In genomic region chr12:70675846-70676245, GRCm38 (mm10) we compare ENCODE assay signal across 17 mouse cellular contexts.
A peak's percentile ranks its signal among the peaks of the same experiment; 100 is the strongest.
DNase-seq lines count a peak whose midpoint lies in the region; ATAC-seq and TF ChIP-seq lines count a peak whose summit lies in the region.
"Had no signal": no experiment of that assay in that cellular context is flagged by ENCODE, and none has a peak within 500 bp of the region (broad histone marks: within the 10 kb centered on the region; RNA-seq: fewer than 3 reads in every experiment).

No protein-coding gene starts in this region.

- H3K4me2 ChIP-seq in lung, embryonic 16.5 days (ENCODE audit: low read depth, low read length): no peak overlapping the region
- H3K4me2 ChIP-seq: embryonic facial prominence, embryonic 12.5 days; forebrain, embryonic 15.5 days; heart, embryonic 13.5 days; hindbrain, embryonic 12.5 days; intestine, embryonic 15.5 days had no signal

- no peak for TF ChIP-seq CTCF in lung, adult 2 months (IDR thresholded peaks at IDR 0.05; ENCODE audit: insufficient read depth, low read length)

- no peaks in the 10 kb centered on the region for H3K27me3 ChIP-seq in lung, embryonic 16.5 days (ENCODE audit: control insufficient read depth, insufficient read depth, low read depth, low read length)
- H3K27me3 ChIP-seq: embryonic facial prominence, embryonic 12.5 days; forebrain, embryonic 15.5 days; heart, embryonic 13.5 days; hindbrain, embryonic 12.5 days; intestine, embryonic 15.5 days had no signal

- H3K4me3 ChIP-seq in lung, embryonic 16.5 days (ENCODE audit: low read length): no peak overlapping the region
- no peak overlapping the region for H3K4me3 ChIP-seq in lung, adult 2 months (replicated peaks; ENCODE audit: extremely low read depth, low read depth, low read length)
- H3K4me3 ChIP-seq: embryonic facial prominence, embryonic 12.5 days; forebrain, embryonic 15.5 days; heart, embryonic 13.5 days; hindbrain, embryonic 12.5 days; intestine, embryonic 15.5 days had no signal

- H3K36me3 ChIP-seq in lung, embryonic 16.5 days (ENCODE audit: control insufficient read depth, insufficient read depth, low read length): no peaks in the 10 kb centered on the region
- H3K36me3 ChIP-seq: embryonic facial prominence, embryonic 12.5 days; forebrain, embryonic 15.5 days; heart, embryonic 13.5 days; hindbrain, embryonic 12.5 days; intestine, embryonic 15.5 days had no signal

- no peak overlapping the region for H3K9ac ChIP-seq in lung, embryonic 16.5 days (ENCODE audit: low read length)
- H3K9ac ChIP-seq: embryonic facial prominence, embryonic 12.5 days; forebrain, embryonic 15.5 days; heart, embryonic 13.5 days; hindbrain, embryonic 12.5 days; intestine, embryonic 15.5 days had no signal

- WGBS in lung, embryonic 16.5 days: 53% methylated on average over 6 of the region's 6 CpGs
- WGBS in lung, adult 2 months: 66% methylated on average over 6 of the region's 6 CpGs

- DNase-seq in lung, adult 2 months: no peak
- peak; percentile 20 for DNase-seq in retina, postnatal 1 day
- DNase-seq in retina, embryonic 14.5 days (ENCODE audit: low spot score): no peak
- DNase-seq in brain, adult 2 months (ENCODE audit: low read depth, low spot score): peak; percentile 43
- no peak for DNase-seq in right cerebral cortex, postnatal 36 days (ENCODE audit: low spot score in 2 of 2)
- DNase-seq: adrenal gland, postnatal 36 days; cerebellum, adult 11-12 months; cerebellum, adult 9-10 months; cerebellum, postnatal 25 days; gastrocnemius, postnatal 14 days; heart, postnatal 36 days had no signal

- no peak overlapping the region for H3K27ac ChIP-seq in lung, embryonic 16.5 days (ENCODE audit: low read length)
- H3K27ac ChIP-seq: embryonic facial prominence, embryonic 12.5 days; forebrain, embryonic 15.5 days; heart, embryonic 13.5 days; hindbrain, embryonic 12.5 days; intestine, embryonic 15.5 days had no signal

- TF ChIP-seq POLR2A in lung, adult 2 months (IDR thresholded peaks at IDR 0.05; ENCODE audit: borderline replicate concordance, extremely low read depth, low read depth, low read length): no peak

- peaks cover 9% of the 10 kb centered on the region; the same call in 1 of the 2 replicates for H3K4me1 ChIP-seq in lung, embryonic 16.5 days (replicated peaks; ENCODE audit: control insufficient read depth, insufficient read depth, low read length)
- H3K4me1 ChIP-seq in lung, adult 2 months (ENCODE audit: control insufficient read depth, insufficient read depth, low read length): no peaks in the 10 kb centered on the region
- H3K4me1 ChIP-seq: embryonic facial prominence, embryonic 12.5 days; intestine, embryonic 15.5 days had no signal

- ATAC-seq in lung, embryonic 16.5 days (ENCODE audit: low read depth): peak; percentile 37; the same call in 1 of the 2 replicates
- ATAC-seq: forebrain, embryonic 15.5 days; intestine, embryonic 15.5 days had no signal

- no peaks in the 10 kb centered on the region for H3K9me3 ChIP-seq in lung, embryonic 16.5 days (ENCODE audit: control insufficient read depth, low read length)
- H3K9me3 ChIP-seq: embryonic facial prominence, embryonic 12.5 days; forebrain, embryonic 15.5 days; heart, embryonic 13.5 days; hindbrain, embryonic 12.5 days; intestine, embryonic 15.5 days had no signal

Comparison
In these comparisons a context has a peak if more than half of its experiments do, and no peak if none do; other contexts are left out.
1. DNase-seq: peak in retina, postnatal 1 day (single experiment) and brain, adult 2 months (single experiment); none in lung, adult 2 months (single experiment), retina, embryonic 14.5 days (single experiment) and right cerebral cortex, postnatal 36 days (0 of 2).